Mouse (Mus musculus) liver, adult (tissue): ENCODE data around the gene Cdk2ap2.

Experiments
- GATA4 ChIP-seq: IDR thresholded peaks from 2 replicates; pipeline ENCODE4 v1.6.1; 2014; ENCODE audit warnings: mild to moderate bottlenecking, low read length; ENCODE audit not compliant: insufficient replicate concordance

Gene Cdk2ap2

DNA sequence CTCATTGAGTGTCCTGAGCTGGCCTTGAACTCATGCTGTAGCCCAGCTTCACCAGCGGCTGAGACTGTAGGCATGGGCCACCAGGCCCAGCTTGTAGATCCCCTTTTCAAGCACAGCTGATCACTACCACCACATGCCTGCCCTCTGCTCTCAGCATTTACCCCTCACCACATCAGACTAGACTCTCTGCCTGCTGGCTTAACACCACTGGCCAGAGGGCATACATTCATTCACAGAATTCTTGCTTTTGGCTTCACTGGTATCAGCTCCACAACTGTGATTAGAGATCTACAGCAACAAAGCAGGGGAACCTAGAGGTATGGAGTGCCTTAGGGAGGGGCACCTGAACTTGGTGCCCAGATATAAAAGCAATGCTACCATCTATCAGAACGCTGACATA lies 23.5 kb downstream of the Cdk2ap2 start:
- no peak for TF ChIP-seq GATA4

- no peak; the same call in 1 of the 2 replicates for TF ChIP-seq GATA4
These were observed 24.3 kb downstream of the Cdk2ap2 start for GRCm38 (mm10) chr19:4121097-4121805.

DNA sequence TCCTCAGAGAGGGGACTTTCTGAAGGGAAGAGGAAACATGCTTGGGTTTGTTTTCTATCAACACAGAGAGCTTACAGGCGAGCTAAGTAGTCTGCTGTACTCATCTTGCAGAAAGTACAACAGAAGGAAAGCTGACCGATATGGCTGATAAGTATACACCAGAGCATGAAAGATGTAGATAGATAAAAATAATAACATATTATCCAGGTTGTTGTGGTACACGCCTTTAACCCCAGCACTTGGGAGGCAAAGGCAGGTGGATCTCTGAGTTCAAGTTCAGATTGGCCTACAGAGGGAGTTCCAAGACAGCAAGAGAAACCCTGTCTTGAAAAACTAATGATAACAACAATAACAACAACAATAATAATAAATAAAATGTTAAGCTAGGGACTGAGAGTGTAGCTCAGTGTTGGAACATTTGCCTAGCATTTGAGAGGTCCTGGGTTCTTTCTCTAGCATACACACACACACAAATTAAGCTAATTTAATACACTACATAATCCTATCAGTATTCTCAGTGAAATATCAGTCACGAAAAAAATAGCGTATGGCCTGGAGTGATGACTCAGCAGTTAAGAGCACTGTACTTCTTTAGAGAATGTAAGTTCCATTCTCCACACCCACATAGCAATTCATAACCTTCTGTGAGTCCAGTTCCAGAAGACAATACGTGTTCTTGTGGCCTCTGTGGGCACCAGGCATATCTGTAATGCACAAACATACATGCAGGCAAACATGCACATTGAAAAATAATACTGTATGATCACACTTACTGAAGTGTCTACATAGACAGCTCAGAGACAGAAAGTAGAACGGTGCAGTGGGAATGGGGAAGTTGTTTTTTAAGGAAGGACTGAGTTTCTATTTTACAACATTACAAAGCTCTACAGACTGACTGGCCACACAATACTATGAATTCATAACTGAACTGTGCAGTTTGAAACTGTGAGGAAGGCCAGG lies 25.7 kb downstream of the Cdk2ap2 start:
- no peak for TF ChIP-seq GATA4

DNA sequence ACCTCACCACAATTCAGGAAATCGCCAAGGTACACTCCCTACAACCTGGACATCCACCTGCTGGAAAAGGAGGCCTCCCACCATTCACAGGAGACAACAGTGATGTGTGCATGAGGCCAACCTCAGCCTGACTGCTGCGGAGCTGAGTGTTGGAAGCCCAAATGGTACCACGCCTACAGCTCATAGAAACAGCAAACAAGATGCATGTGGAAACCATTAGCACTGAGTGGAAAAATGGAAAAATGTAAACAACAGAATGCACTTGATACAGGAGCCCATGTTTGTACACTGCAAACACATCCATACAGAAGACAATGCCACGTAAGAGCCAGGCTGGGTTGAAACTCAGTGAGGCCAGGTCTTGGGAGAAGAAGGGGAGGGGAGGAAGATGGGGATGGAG lies 27.4 kb downstream of the Cdk2ap2 start:
- TF ChIP-seq GATA4 = no peak

DNA sequence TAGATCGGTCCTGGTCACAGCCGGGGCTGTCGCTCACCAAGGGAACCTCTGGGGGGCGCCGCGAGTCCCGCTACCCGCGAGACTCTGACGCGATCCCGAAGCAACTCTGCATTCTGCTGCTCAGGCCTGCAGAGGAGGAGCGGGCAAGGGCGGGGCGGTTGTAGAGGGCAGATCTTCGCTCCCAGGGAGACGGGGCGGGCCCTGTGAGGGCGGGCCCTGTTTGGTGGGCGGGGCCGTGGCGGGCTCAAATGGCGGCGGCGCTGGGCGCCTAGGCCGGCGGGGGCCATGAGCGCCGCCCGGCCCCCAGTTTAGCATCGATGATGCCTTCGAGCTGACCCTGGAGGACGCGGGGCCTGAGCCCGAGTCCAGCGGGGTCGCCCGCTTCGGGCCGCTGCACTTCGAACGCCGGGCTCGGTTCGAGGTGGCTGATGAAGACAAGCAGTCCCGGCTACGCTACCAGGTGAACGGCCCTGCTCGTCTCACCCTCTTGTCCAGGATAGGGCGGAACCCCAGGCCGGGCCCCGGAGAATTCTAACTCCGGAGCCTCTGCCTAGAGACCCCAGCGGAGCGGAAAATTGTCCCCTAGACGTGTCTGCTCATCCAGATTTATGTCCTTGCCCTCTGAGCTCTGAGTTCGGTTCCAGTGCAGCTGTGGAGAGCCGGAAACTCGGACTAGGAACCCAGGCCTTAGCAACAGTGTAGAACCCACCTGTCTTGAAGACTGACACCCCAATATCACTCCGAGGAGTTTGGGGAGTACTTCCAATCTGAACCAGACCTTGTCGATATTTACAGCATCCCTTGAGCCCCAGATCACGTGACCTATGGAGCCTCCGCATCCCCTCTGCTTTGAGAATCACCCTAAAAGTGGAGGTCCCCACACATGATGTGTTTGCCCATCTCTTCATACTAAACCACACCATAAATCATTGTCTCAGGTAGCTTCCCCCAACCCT lies 29.0 kb downstream of the Cdk2ap2 start, which contains the start of gene Aip:
Gene Aip (minus strand): TSS at position 118 of the 956 bp plus-strand sequence.
- no peak; the same call in 1 of the 2 replicates for TF ChIP-seq GATA4

GRCm38 (mm10) chr19:4126759-4127495 lies 29.9 kb downstream of the Cdk2ap2 start:
- TF ChIP-seq GATA4 = no peak

DNA sequence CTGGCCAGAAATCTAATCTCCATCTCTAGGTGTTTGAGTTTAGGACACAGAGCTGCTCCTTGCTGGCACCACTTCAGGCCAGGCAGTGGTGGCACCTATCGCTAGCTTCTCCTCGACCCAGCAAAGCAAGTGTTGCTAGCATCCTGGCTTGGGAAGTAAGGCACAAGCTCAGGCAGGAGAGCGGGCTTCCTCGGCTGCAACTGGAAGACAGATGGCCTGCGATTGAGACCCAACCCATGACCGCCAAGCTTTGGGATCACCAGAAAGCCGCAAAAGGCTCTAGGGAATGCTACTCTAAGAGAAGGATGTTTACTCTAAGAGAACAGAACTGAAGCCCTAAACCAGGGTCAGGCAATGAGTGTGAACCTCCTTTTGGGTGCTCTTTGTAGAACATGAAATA lies 32.5 kb downstream of the Cdk2ap2 start:
- TF ChIP-seq GATA4 = no peak

- no peak for TF ChIP-seq GATA4
These were observed 33.1 kb downstream of the Cdk2ap2 start for GRCm38 (mm10) chr19:4130106-4130505.

- no peak for TF ChIP-seq GATA4
These were observed 34.1 kb downstream of the Cdk2ap2 start for GRCm38 (mm10) chr19:4131075-4131474.

DNA sequence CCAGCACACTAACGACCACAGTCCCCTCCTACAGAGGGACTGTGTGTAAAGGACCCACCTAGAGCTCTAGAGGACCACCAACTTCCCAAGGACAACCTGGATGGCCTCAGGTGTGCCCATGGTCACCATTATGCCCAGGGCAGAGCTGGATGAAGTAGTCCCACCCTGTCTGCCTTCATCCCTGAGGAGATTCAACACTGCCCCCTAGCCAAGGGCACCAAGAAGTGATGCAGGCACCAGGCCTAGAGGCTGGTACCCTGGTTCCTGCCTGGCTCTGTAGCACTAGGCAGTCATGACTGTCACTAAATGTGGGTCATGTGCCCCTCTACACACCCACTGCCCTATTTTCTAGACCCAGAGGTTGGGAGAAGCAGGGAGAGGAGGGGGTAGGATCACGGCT lies 34.8 kb downstream of the Cdk2ap2 start:
- TF ChIP-seq GATA4 = no peak

DNA sequence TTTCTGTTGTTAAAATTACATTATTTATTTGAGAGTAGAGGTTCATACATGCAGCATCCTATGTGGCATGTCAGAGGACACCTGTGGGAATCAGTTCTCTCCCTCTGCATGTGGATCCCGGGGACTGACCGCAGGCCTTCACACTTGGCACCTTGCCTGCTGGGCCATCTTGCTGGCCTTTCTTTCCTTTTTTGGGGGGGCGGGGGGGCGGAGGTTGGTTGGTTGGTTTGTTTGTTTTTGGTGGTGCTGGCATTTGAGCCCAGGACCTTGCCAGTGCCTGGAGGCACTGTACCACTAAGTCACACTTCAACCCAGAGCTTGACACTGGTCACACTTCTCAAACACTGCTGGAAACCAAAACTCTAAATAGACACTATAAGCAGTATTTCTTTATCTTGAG lies 37.4 kb downstream of the Cdk2ap2 start:
- TF ChIP-seq GATA4 = no peak

- no peak for TF ChIP-seq GATA4
These were observed 39.5 kb downstream of the Cdk2ap2 start for GRCm38 (mm10) chr19:4136463-4136862.

- TF ChIP-seq GATA4 = no peak
These were observed 40.9 kb downstream of the Cdk2ap2 start for GRCm38 (mm10) chr19:4137913-4138312.

DNA sequence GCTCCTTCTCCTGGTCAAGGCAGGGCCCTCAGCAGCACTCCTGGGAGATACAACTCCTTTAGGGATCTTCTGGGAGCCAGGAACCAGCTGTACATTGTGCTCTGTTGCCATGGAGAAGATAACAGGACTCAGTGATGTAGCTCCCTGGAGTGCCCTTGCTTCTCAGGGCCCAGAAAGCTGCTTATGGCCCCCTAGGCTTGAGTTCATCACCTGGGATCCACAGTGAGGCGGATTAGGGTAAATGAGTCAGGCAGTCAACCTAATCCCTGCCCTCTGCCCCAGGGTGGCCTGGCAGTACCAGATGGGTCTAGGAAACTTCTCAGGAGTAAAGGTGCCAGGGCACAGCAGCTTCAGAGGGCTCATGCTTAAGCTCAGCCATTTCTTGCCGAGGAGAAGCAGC lies 42.5 kb downstream of the Cdk2ap2 start, which contains the start of gene Gpr152:
Gene Gpr152 (plus strand): TSS at position 342 of the 400 bp plus-strand sequence.
- no peak for TF ChIP-seq GATA4
